ENCODE assay signal across 18 mouse cellular contexts in genomic region chr10:58624848-58625711, GRCm38 (mm10). TPM values are rescaled to one million over a fixed set of nuclear protein-coding genes. Genes with fewer than 3 reads are reported as not detected.
"Had no signal": no experiment of that assay in that cellular context is flagged by ENCODE, and none has a peak within 500 bp of the region (broad histone marks: within the 10 kb centered on the region; RNA-seq: fewer than 3 reads in every experiment).

No protein-coding gene starts in this region.

- H3K27ac ChIP-seq: kidney, postnatal 0 days; limb, embryonic 12.5 days; liver, embryonic 14.5 days; midbrain, embryonic 10.5 days; neural tube, embryonic 12.5 days had no signal

- H3K4me3 ChIP-seq: limb, embryonic 12.5 days; midbrain, embryonic 10.5 days; myocyte; neural tube, embryonic 12.5 days had no signal

- H3K4me1 ChIP-seq: neural tube, embryonic 12.5 days had no signal

- DNase-seq: kidney, adult 8-10 months; kidney, postnatal 36 days; liver; lung, adult 18-20 months; midbrain, embryonic 14.5 days; retina, postnatal 1 day; right cerebral cortex, postnatal 4 days; spleen, adult 18-20 months; thymus, adult 18-20 months; thymus, postnatal 14 days had no signal

- H3K27me3 ChIP-seq: limb, embryonic 12.5 days; neural tube, embryonic 12.5 days had no signal

- H3K36me3 ChIP-seq: limb, embryonic 12.5 days; midbrain, embryonic 10.5 days; neural tube, embryonic 12.5 days had no signal

- H3K9me3 ChIP-seq: limb, embryonic 12.5 days; midbrain, embryonic 10.5 days; neural tube, embryonic 12.5 days had no signal

RNA-seq across cellular contexts. Expression of gene Edar, which starts 50.4 kb away (rescaled TPM):
- total RNA-seq: layer of hippocampus, adult 18-20 months; neutrophil, adult 5-6 weeks had no signal
- polyA plus RNA-seq: liver, embryonic 14.5 days; myocyte had no signal
